ENCODE assay signal across 8 mouse cellular contexts in genomic region chr2:170508821-170509220, GRCm38 (mm10). TPM values are rescaled to one million over a fixed set of nuclear protein-coding genes. Genes with fewer than 3 reads are reported as not detected.
DNase-seq lines count a peak whose midpoint lies in the region; ATAC-seq lines count a peak whose summit lies in the region.

No protein-coding gene starts in this region.

- peaks cover 30% of the 10 kb centered on the region for H3K4me1 ChIP-seq in hindbrain, embryonic 14.5 days (replicated peaks; ENCODE audit: control insufficient read depth, insufficient read depth, low read length)

- peak; percentile 25; the same call in 1 of the 2 replicates for ATAC-seq in hindbrain, embryonic 14.5 days (ENCODE audit: low FRiP score)

- H3K4me3 ChIP-seq in hindbrain, embryonic 14.5 days (replicated peaks; ENCODE audit: low read length) = peak overlapping the region; percentile 5; the same call in 1 of the 2 replicates

- H3K9ac ChIP-seq in hindbrain, embryonic 14.5 days = peak overlapping the region; percentile 28; the same call in 1 of the 2 replicates

- no peak overlapping the region for H3K27ac ChIP-seq in hindbrain, embryonic 14.5 days

- H3K27me3 ChIP-seq in hindbrain, embryonic 14.5 days (ENCODE audit: control insufficient read depth, insufficient read depth, low read length) = no peaks in the 10 kb centered on the region

- WGBS in hindbrain, embryonic 14.5 days = 2% methylated on average over 12 of the region's 12 CpGs

- peak overlapping the region; percentile 53 for H3K4me2 ChIP-seq in hindbrain, embryonic 14.5 days (replicated peaks)

- DNase-seq in NIH3T3 (ENCODE audit: low read depth) = peak; percentile 94
- DNase-seq in cerebellum, postnatal 14 days = peak; percentile 97 to 99
- DNase-seq in frontal cortex, postnatal 25 days (ENCODE audit: low spot score in 2 of 2) = peak; percentile 95 to 96
- DNase-seq in hindbrain, embryonic 14.5 days (ENCODE audit: low spot score) = peak; percentile 97
- DNase-seq in layer of hippocampus, postnatal 25 days (ENCODE audit: extremely low spot score in 1 of 2, low spot score in 1 of 2) = peak; percentile 94 to 100
- DNase-seq in lung, postnatal 14 days = peak; percentile 95
- DNase-seq in ovary, postnatal 36 days (ENCODE audit: low spot score) = peak; percentile 80
- DNase-seq in thymus, postnatal 14 days = peak; percentile 89

- H3K36me3 ChIP-seq in hindbrain, embryonic 14.5 days (replicated peaks; ENCODE audit: control insufficient read depth, insufficient read depth) = no peaks in the 10 kb centered on the region

- H3K9me3 ChIP-seq in hindbrain, embryonic 14.5 days (ENCODE audit: control insufficient read depth, low read length) = no peaks in the 10 kb centered on the region

RNA-seq across cellular contexts. Expression of gene Cyp24a1, which starts 11.9 kb away (rescaled TPM):
- 0.05 TPM in 2 replicates for polyA plus RNA-seq in hindbrain, embryonic 14.5 days (2014; fragmentation: Nextera tagmentation; extraction: Ambion mirVana)
- not detected for total RNA-seq in layer of hippocampus, postnatal 25 days (2021)

RNA-seq across cellular contexts. Expression of gene Pfdn4, which starts 12.6 kb away (rescaled TPM):
- 148 and 156 TPM in 2 replicates for polyA plus RNA-seq in hindbrain, embryonic 14.5 days (2014; fragmentation: Nextera tagmentation; extraction: Ambion mirVana)
- 10 to 100 TPM; 32.1 TPM for total RNA-seq in layer of hippocampus, postnatal 25 days (2021)
